Mouse (Mus musculus) heart, embryonic 14.5 days (tissue): ENCODE data around the gene Zbtb49. TPM values are rescaled to one million over a fixed set of nuclear protein-coding genes. Genes with fewer than 3 reads are reported as not detected.

Experiments
- ATAC-seq: fragments of 200-750 bp; cut with Nextera tagmentation; 2 replicates; pipeline ENCODE4 v1.8.0; 2017; ENCODE audit warnings: low read depth, moderate TSS enrichment; ENCODE audit not compliant: insufficient number of reproducible peaks, insufficient read depth, low FRiP score
- H3K27ac ChIP-seq, 2 experiments: fragments of 200-500 bp in 1 of 2; fragments of 300-500 bp in 1 of 2; sonication (generic) in 1 of 2; replicated peaks in 1 of 2; 2 replicates each; pipeline ENCODE4 v1.5.1; 2012 to 2014; ENCODE audit warnings: low read depth in 2 of 2, low read length in 2 of 2, control low read depth in 1 of 2, mild to moderate bottlenecking in 1 of 2, mixed read lengths in 1 of 2; ENCODE audit not compliant: control insufficient read depth in 1 of 2, insufficient read depth in 1 of 2
- H3K27me3 ChIP-seq: fragments of 300-500 bp; sonication (generic); 2 replicates; pipeline ENCODE4 v1.6.1; 2014; ENCODE audit warnings: mild to moderate bottlenecking, low read length, control low read depth; ENCODE audit not compliant: control insufficient read depth, insufficient read depth
- H3K36me3 ChIP-seq: fragments of 300-500 bp; sonication (generic); 2 replicates; pipeline ENCODE4 v1.6.1; 2014; ENCODE audit warnings: mild to moderate bottlenecking, control low read depth, low read length, mixed read lengths; ENCODE audit not compliant: control insufficient read depth, insufficient read depth
- H3K4me1 ChIP-seq, 2 experiments: fragments of 200-500 bp in 1 of 2; fragments of 300-500 bp in 1 of 2; sonication (generic) in 1 of 2; 2 replicates each; pipeline ENCODE4 v1.6.1; 2012 to 2014; ENCODE audit warnings: low read length in 2 of 2, control low read depth in 1 of 2, mixed read lengths in 1 of 2; ENCODE audit not compliant: control insufficient read depth in 2 of 2, insufficient read depth in 2 of 2
- H3K4me2 ChIP-seq: fragments of 300-500 bp; sonication (generic); 2 replicates; pipeline ENCODE4 v1.6.1; 2014; ENCODE audit warnings: mild to moderate bottlenecking, low read length
- H3K4me3 ChIP-seq, 2 experiments: fragments of 200-500 bp in 1 of 2; fragments of 300-500 bp in 1 of 2; sonication (generic) in 1 of 2; 2 replicates each; pipeline ENCODE4 v1.5.1; 2012 to 2014; ENCODE audit warnings: low read length in 2 of 2, mild to moderate bottlenecking in 2 of 2, control low read depth in 1 of 2, low read depth in 1 of 2, moderate library complexity in 1 of 2; ENCODE audit not compliant: control insufficient read depth in 1 of 2, insufficient read depth in 1 of 2
- H3K9ac ChIP-seq: fragments of 300-500 bp; sonication (generic); 2 replicates; pipeline ENCODE4 v1.6.1; 2014; ENCODE audit warnings: mild to moderate bottlenecking, low read length
- H3K9me3 ChIP-seq: fragments of 300-500 bp; sonication (generic); 2 replicates; pipeline ENCODE4 v1.6.1; 2016; ENCODE audit warnings: low read length, control low read depth; ENCODE audit not compliant: control insufficient read depth
- WGBS: fragments of 180-500 bp; shearing (Covaris S2); extraction: QIAGEN DNeasy Blood & Tissue Kit; methylation state at CpG from one replicate; pipeline ENCODE4 v1.1.7; 2014; 5-methylcytosine and 5-hydroxymethylcytosine counted together
- polyA plus RNA-seq: library from polyadenylated mRNA; unstranded; fragments of >200 nt; fragmentation: Nextera tagmentation; extraction: Ambion mirVana; gene quantifications from 2 replicates; pipeline ENCODE4 v1.2.1, GENCODE M21; 2014

Gene Zbtb49
- polyA plus RNA-seq, 1 experiment from 2014 or later = 7.5 TPM

GRCm38 (mm10) chr5:38255195-38255594, 34.9 kb upstream of the Zbtb49 start:
- no peaks in the 10 kb centered on the region for H3K36me3 ChIP-seq
- no peak for ATAC-seq
- H3K4me3 ChIP-seq = no peak overlapping the region
- no peaks in the 10 kb centered on the region for H3K27me3 ChIP-seq
- H3K9ac ChIP-seq = no peak overlapping the region
- no peaks in the 10 kb centered on the region for H3K9me3 ChIP-seq
- 0 out of 4 replicates have a peak overlapping the region, but pooled peaks of 1 of the 2 experiments have one; percentile 24 for H3K27ac ChIP-seq
- no peak overlapping the region for H3K4me2 ChIP-seq
- WGBS = 51% methylated on average over 4 of the region's 4 CpGs
- no peaks in the 10 kb centered on the region for H3K4me1 ChIP-seq

- H3K27ac ChIP-seq = no peak overlapping the region
- H3K4me2 ChIP-seq = no peak overlapping the region
- 64% methylated on average over 5 of the region's 6 CpGs for WGBS
- H3K4me1 ChIP-seq = no peaks in the 10 kb centered on the region
- no peaks in the 10 kb centered on the region for H3K27me3 ChIP-seq
- H3K9me3 ChIP-seq = no peaks in the 10 kb centered on the region
- no peaks in the 10 kb centered on the region for H3K36me3 ChIP-seq
- H3K9ac ChIP-seq = no peak overlapping the region
- no peak for ATAC-seq
- H3K4me3 ChIP-seq = no peak overlapping the region
Observed at GRCm38 (mm10) chr5:38241966-38242365, 21.7 kb upstream of the Zbtb49 start.

- Histone ChIP-seq H3K27ac (no peak overlapping the region), H3K27me3 (no peaks in the 10 kb centered on the region), H3K36me3 (no peaks in the 10 kb centered on the region), H3K4me3 (no peak overlapping the region), H3K4me2 (no peak overlapping the region), H3K9me3 (0 out of 2 replicates have a peak, but pooled peaks cover 4% of the 10 kb centered on the region), H3K9ac (no peak overlapping the region), H3K4me1 (no peaks in the 10 kb centered on the region)
- ATAC-seq = no peak
- 86% methylated on average over 3 of the region's 3 CpGs for WGBS
Observed at GRCm38 (mm10) chr5:38241473-38241834, 21.2 kb upstream of the Zbtb49 start.

GRCm38 (mm10) chr5:38240727-38241472, 20.6 kb upstream of the Zbtb49 start:
- WGBS = 66% methylated on average over 5 of the region's 5 CpGs
- no peak overlapping the region for H3K4me2 ChIP-seq
- no peak overlapping the region for H3K4me3 ChIP-seq
- no peak for ATAC-seq
- no peak overlapping the region for H3K9ac ChIP-seq
- H3K4me1 ChIP-seq = no peaks in the 10 kb centered on the region
- 0 out of 2 replicates have a peak, but pooled peaks cover 4% of the 10 kb centered on the region for H3K9me3 ChIP-seq
- H3K36me3 ChIP-seq = no peaks in the 10 kb centered on the region
- no peaks in the 10 kb centered on the region for H3K27me3 ChIP-seq
- H3K27ac ChIP-seq = no peak overlapping the region

- Histone ChIP-seq H3K4me2 (no peak overlapping the region), H3K9ac (no peak overlapping the region), H3K27ac (no peak overlapping the region), H3K36me3 (peaks cover 35% of the 10 kb centered on the region), H3K9me3 (0 out of 2 replicates have a peak, but pooled peaks cover 4% of the 10 kb centered on the region), H3K4me3 (no peak overlapping the region), H3K27me3 (no peaks in the 10 kb centered on the region), H3K4me1 (no peaks in the 10 kb centered on the region)
- WGBS = 87% methylated on average over 2 of the region's 2 CpGs
- ATAC-seq = no peak
Observed at GRCm38 (mm10) chr5:38236627-38237026, 16.4 kb upstream of the Zbtb49 start.

- Histone ChIP-seq H3K4me3 (no peak overlapping the region), H3K4me1 (no peaks in the 10 kb centered on the region), H3K27ac (no peak overlapping the region), H3K36me3 (peaks cover 47% of the 10 kb centered on the region), H3K4me2 (no peak overlapping the region), H3K9me3 (0 out of 2 replicates have a peak, but pooled peaks cover 4% of the 10 kb centered on the region), H3K27me3 (no peaks in the 10 kb centered on the region), H3K9ac (no peak overlapping the region)
- 64% methylated on average over 4 of the region's 4 CpGs for WGBS
- ATAC-seq = no peak
Observed at GRCm38 (mm10) chr5:38235422-38235821, 15.2 kb upstream of the Zbtb49 start.

- WGBS = 2% methylated on average over 35 of the region's 35 CpGs
- peak; percentile 69 for ATAC-seq
Observed at GRCm38 (mm10) chr5:38219771-38220307, 418 bp downstream of the Zbtb49 start.

More at GRCm38 (mm10) chr5:38219771-38220307, 418 bp downstream of the Zbtb49 start:
- Histone ChIP-seq H3K36me3 (peaks cover 42% of the 10 kb centered on the region), H3K4me2 (peak overlapping the region; percentile 73), H3K9ac (peak overlapping the region; percentile 90), H3K9me3 (no peaks in the 10 kb centered on the region), H3K4me1 (peaks cover 9 to 15% of the 10 kb centered on the region in 2 experiments), H3K4me3 (peak overlapping the region; percentile 85 to 86), H3K27ac (peak overlapping the region; percentile 67 to 73; a peak in 3 of 4 replicates), H3K27me3 (no peaks in the 10 kb centered on the region)
